Mouse (Mus musculus): ENCODE measurements around the gene Skor1. TPM values are rescaled to one million over a fixed set of nuclear protein-coding genes. Genes with fewer than 3 reads are reported as not detected.

Skor1 gene
- total RNA-seq, 2 experiments from 2014 or later = 0.09 TPM; not detected in 1

DNA sequence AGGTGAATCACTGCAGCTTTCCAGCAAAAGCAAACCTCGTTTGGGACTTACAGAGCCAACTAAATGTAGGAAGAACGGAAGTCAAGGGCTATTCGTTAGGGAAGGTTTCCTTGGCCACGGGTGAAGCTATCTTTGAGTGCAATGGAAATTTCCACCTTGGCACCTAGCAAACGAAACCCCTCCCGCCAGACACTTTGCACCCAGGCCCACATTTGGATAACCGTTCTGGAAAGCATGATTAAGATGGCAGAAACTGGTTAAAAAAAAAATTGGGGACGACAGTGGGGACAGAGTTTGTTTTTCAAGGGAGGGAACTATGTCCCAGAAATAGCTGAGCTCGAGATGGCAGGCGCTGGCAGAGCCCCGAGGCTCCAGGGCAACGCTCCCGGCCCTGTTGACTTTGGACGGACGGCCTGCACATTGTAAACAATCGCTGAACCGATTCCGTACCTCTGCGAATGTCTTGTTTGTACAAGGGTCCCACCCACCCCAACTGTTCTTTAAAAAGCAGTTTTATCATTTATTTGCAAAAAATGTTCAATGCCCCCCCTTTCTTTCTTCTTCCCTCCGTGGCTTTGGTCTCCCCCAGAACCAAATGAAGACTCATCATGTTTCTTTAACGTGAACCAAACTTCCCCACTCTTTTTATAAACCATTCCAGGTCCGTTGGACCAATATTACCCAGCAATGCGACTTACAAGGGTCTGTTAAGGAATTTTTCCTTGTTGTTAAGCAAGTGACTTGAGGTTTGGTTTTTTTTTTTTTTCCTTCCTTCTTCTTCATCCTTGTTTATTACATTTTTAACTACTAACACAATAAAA is 57.5 kb downstream of the Skor1 start:
- DNase-seq = peak; percentile 16

GRCm38 (mm10) chr9:63089141-63089540 is 59.6 kb downstream of the Skor1 start:
- DNase-seq = no peak

Other genes with a start within 250 kb of the Skor1 start
- gene Pias1, start 161.0 kb downstream of the Skor1 start, total RNA-seq (2021) = 10 to 100 TPM; 17.1 to 23.5 TPM
- gene Map2k5, start 228.9 kb upstream of the Skor1 start, total RNA-seq (2021) = 10 to 100 TPM; 18.8 to 19.0 TPM

Measured in gastrocnemius, postnatal 10 days (tissue).